Mouse (Mus musculus) mouse embryonic stem cell (cell line): Measurements from ENCODE around the gene Stk11.

Source experiments
- in situ Hi-C, 2 experiments: fragments of 300-500 bp; cut with MboI; formaldehyde crosslinking; loops; 1 replicate in 1 of 2; 3 replicates in 1 of 2; pipeline ENCODE4 v1.14.3; 2019 to 2020; ENCODE audit warnings: low sequenced_read_pairs in 2 of 2, low pct_unique_long_range_greater_than_20kb in 1 of 2, mixed read lengths in 1 of 2; ENCODE audit not compliant: unreplicated experiment in 1 of 2

The Stk11 gene

GRCm38 (mm10) chr10:80115290-80115943, at the start of gene Stk11:
Gene Stk11, plus strand, starts transcription at chr10:80115803.
- in situ Hi-C loops, result no loop called here

GRCm38 (mm10) chr10:80069251-80069650, 46.4 kb upstream of the Stk11 start:
- in situ Hi-C loops, result no loop called here

GRCm38 (mm10) chr10:80069948-80070450, 45.6 kb upstream of the Stk11 start:
- in situ Hi-C loops, result no loop called here

GRCm38 (mm10) chr10:80070837-80071515, 44.6 kb upstream of the Stk11 start:
- in situ Hi-C loops, result no loop called here

- in situ Hi-C loops, result no loop called here
Measured at GRCm38 (mm10) chr10:80071516-80071900, 44.1 kb upstream of the Stk11 start.

- in situ Hi-C loops, result no loop called here
Measured at GRCm38 (mm10) chr10:80072623-80073489, 42.7 kb upstream of the Stk11 start.

- in situ Hi-C loops, result no loop called here
Measured at GRCm38 (mm10) chr10:80074813-80075601, 40.6 kb upstream of the Stk11 start.

GRCm38 (mm10) chr10:80075924-80076323, 39.7 kb upstream of the Stk11 start:
- in situ Hi-C loops, result no loop called here

GRCm38 (mm10) chr10:80076386-80076785, 39.2 kb upstream of the Stk11 start:
- in situ Hi-C loops, result no loop called here

GRCm38 (mm10) chr10:80077312-80077711, 38.3 kb upstream of the Stk11 start:
- in situ Hi-C loops, result no loop called here

GRCm38 (mm10) chr10:80078366-80078765, 37.2 kb upstream of the Stk11 start:
- in situ Hi-C loops, result no loop called here

GRCm38 (mm10) chr10:80080396-80081070, 35.1 kb upstream of the Stk11 start:
- in situ Hi-C loops, result no loop called here

GRCm38 (mm10) chr10:80081075-80081474, 34.5 kb upstream of the Stk11 start:
- in situ Hi-C loops, result no loop called here

- in situ Hi-C loops, result no loop called here
Measured at GRCm38 (mm10) chr10:80084817-80085487, 30.7 kb upstream of the Stk11 start.

- in situ Hi-C loops, result no loop called here
Measured at GRCm38 (mm10) chr10:80086847-80087246, 28.8 kb upstream of the Stk11 start.

- in situ Hi-C loops, result no loop called here
Measured at GRCm38 (mm10) chr10:80087483-80087882, 28.1 kb upstream of the Stk11 start.

- in situ Hi-C loops, result no loop called here
Measured at GRCm38 (mm10) chr10:80089146-80089545, 26.5 kb upstream of the Stk11 start.
